Mouse (Mus musculus) E14TG2a.4 (cell line): ENCODE measurements around the gene Pakap.

Experiments used
- CTCF ChIP-seq: conservative IDR thresholded peaks from 2 replicates; pipeline ENCODE4 v1.5.1; 2014; ENCODE audit warnings: low read length
- NANOG ChIP-seq: IDR thresholded peaks from 2 replicates; pipeline ENCODE4 v1.6.1; 2014; ENCODE audit warnings: borderline replicate concordance, low read length, mixed read lengths
- POU5F1 ChIP-seq: IDR thresholded peaks from 2 replicates; pipeline ENCODE4 v1.6.1; 2014; ENCODE audit warnings: low read length, borderline replicate concordance

DNA sequence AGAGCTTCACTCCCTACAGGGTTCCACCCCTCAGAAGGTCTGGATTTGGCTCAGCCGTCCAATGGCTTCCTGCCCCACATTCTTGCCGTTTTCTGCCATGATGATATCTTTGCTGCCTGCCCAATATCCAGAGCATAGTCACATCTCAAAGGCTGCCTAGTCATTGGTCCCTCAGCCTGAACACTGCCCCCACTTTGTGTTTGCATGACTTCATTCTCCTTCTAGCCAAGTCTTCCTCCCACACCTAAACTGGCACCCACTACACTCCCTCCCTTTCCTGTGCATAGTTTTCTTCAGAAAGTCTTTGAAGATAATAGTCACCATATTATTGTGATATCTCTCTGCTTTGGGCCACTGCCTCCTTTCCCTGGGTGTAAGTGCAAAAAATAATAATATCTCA, 10.9 kb upstream of the Pakap start:
- TF ChIP-seq CTCF, result no peak
- no peak for TF ChIP-seq NANOG
- no peak for TF ChIP-seq POU5F1
